Mouse (Mus musculus) heart, embryonic 12.5 days (tissue): ENCODE results near the gene Akr1c12. TPM values are rescaled to one million over a fixed set of nuclear protein-coding genes. Genes with fewer than 3 reads are reported as not detected.
"Not testable (repeated sequence)": the region's sequence is repeated elsewhere in the genome, so short reads cannot be mapped to it uniquely, and the experiment has no call there.

Source experiments
- ATAC-seq: fragments of 200-750 bp; cut with Nextera tagmentation; 2 replicates; pipeline ENCODE4 v1.8.0; 2017; ENCODE audit warnings: moderate TSS enrichment, moderate library complexity; ENCODE audit not compliant: insufficient number of reproducible peaks, low FRiP score
- H3K27ac ChIP-seq: fragments of 300-500 bp; sonication (generic); 2 replicates; pipeline ENCODE4 v1.5.1; 2016; ENCODE audit warnings: mild to moderate bottlenecking, moderate library complexity; ENCODE audit not compliant: poor library complexity, severe bottlenecking
- H3K27me3 ChIP-seq: fragments of 300-500 bp; sonication (generic); replicated peaks from 2 replicates; pipeline ENCODE4 v1.6.1; 2016; ENCODE audit warnings: mild to moderate bottlenecking, moderate library complexity
- H3K36me3 ChIP-seq: fragments of 300-500 bp; sonication (generic); 2 replicates; pipeline ENCODE4 v1.6.1; 2016; ENCODE audit warnings: mild to moderate bottlenecking, moderate library complexity
- H3K4me1 ChIP-seq: fragments of 300-500 bp; sonication (generic); replicated peaks from 2 replicates; pipeline ENCODE4 v1.6.1; 2016; ENCODE audit warnings: mild to moderate bottlenecking
- H3K4me2 ChIP-seq: fragments of 300-500 bp; sonication (generic); 2 replicates; pipeline ENCODE4 v1.6.1; 2016; ENCODE audit warnings: mild to moderate bottlenecking, moderate library complexity
- H3K4me3 ChIP-seq: fragments of 300-500 bp; sonication (generic); 2 replicates; pipeline ENCODE4 v1.5.1; 2016; ENCODE audit warnings: mild to moderate bottlenecking
- H3K9ac ChIP-seq: fragments of 300-500 bp; sonication (generic); 2 replicates; pipeline ENCODE4 v1.6.1; 2016; ENCODE audit warnings: mild to moderate bottlenecking, moderate library complexity
- H3K9me3 ChIP-seq: fragments of 300-500 bp; sonication (generic); replicated peaks from 2 replicates; pipeline ENCODE4 v1.6.1; 2016; ENCODE audit warnings: mild to moderate bottlenecking, moderate library complexity
- WGBS: fragments of 180-500 bp; shearing (Covaris S2); methylation state at CpG from one replicate; pipeline ENCODE4 v1.1.7; 2016; 5-methylcytosine and 5-hydroxymethylcytosine counted together
- polyA plus RNA-seq: library from polyadenylated mRNA; unstranded; fragments of >200 nt; fragmentation: Nextera tagmentation; extraction: Ambion mirVana; gene quantifications from 2 replicates; pipeline ENCODE4 v1.2.1, GENCODE M21; 2016

The Akr1c12 gene
- polyA plus RNA-seq, 1 experiment from 2014 or later: 0.55 TPM

GRCm38 (mm10) chr13:4257349-4257748 is 21.9 kb downstream of the Akr1c12 start:
- Histone ChIP-seq H3K36me3 (no peaks in the 10 kb centered on the region), H3K4me2 (no peak overlapping the region), H3K27me3 (no peaks in the 10 kb centered on the region), H3K4me3 (no peak overlapping the region), H3K4me1 (no peaks in the 10 kb centered on the region), H3K9ac (no peak overlapping the region), H3K27ac (no peak overlapping the region), H3K9me3 (no peaks in the 10 kb centered on the region)
- WGBS: 76% methylated on average over 6 of the region's 6 CpGs
- ATAC-seq: no peak

- not testable (repeated sequence) for H3K4me2 ChIP-seq, ATAC-seq, H3K9me3 ChIP-seq, H3K27ac ChIP-seq, H3K4me3 ChIP-seq, H3K36me3 ChIP-seq, H3K4me1 ChIP-seq, H3K9ac ChIP-seq, H3K27me3 ChIP-seq
Observed at GRCm38 (mm10) chr13:4256894-4257293, 22.3 kb downstream of the Akr1c12 start.

GRCm38 (mm10) chr13:4249347-4249746 is 29.9 kb downstream of the Akr1c12 start:
- Histone ChIP-seq H3K4me1 (no peaks in the 10 kb centered on the region), H3K4me2 (no peak overlapping the region), H3K36me3 (no peaks in the 10 kb centered on the region), H3K4me3 (no peak overlapping the region), H3K27ac (no peak overlapping the region), H3K27me3 (no peaks in the 10 kb centered on the region), H3K9me3 (no peaks in the 10 kb centered on the region), H3K9ac (no peak overlapping the region)
- no peak for ATAC-seq
- WGBS: 49% methylated on average over 3 of the region's 3 CpGs

GRCm38 (mm10) chr13:4244861-4245559 is 34.2 kb downstream of the Akr1c12 start:
- H3K4me3 ChIP-seq: peak overlapping the region; percentile 37
- no peak overlapping the region for H3K27ac ChIP-seq
- peak overlapping the region; percentile 67 for H3K4me2 ChIP-seq
- H3K9me3 ChIP-seq: no peaks in the 10 kb centered on the region
- H3K4me1 ChIP-seq: no peaks in the 10 kb centered on the region
- WGBS: 4% methylated on average over 13 of the region's 13 CpGs
- peak overlapping the region; percentile 60; the same call in 1 of the 2 replicates for H3K9ac ChIP-seq
- peak; percentile 73 for ATAC-seq
- H3K36me3 ChIP-seq: no peaks in the 10 kb centered on the region
- H3K27me3 ChIP-seq: no peaks in the 10 kb centered on the region

GRCm38 (mm10) chr13:4233536-4234172 is 45.6 kb downstream of the Akr1c12 start:
- 63% methylated on average over 3 of the region's 3 CpGs for WGBS
- H3K9ac ChIP-seq: no peak overlapping the region
- no peak for ATAC-seq
- no peaks in the 10 kb centered on the region for H3K9me3 ChIP-seq
- H3K4me1 ChIP-seq: 0 out of 2 replicates have a peak, but pooled peaks cover 7% of the 10 kb centered on the region
- H3K27ac ChIP-seq: no peak overlapping the region
- H3K4me3 ChIP-seq: no peak overlapping the region
- H3K4me2 ChIP-seq: no peak overlapping the region
- H3K36me3 ChIP-seq: no peaks in the 10 kb centered on the region
- no peaks in the 10 kb centered on the region for H3K27me3 ChIP-seq

GRCm38 (mm10) chr13:4233135-4233534 is 46.1 kb downstream of the Akr1c12 start:
- Histone ChIP-seq H3K4me3 (no peak overlapping the region), H3K9me3 (no peaks in the 10 kb centered on the region), H3K4me1 (0 out of 2 replicates have a peak, but pooled peaks cover 7% of the 10 kb centered on the region), H3K27ac (no peak overlapping the region), H3K27me3 (no peaks in the 10 kb centered on the region), H3K4me2 (no peak overlapping the region), H3K9ac (no peak overlapping the region), H3K36me3 (no peaks in the 10 kb centered on the region)
- ATAC-seq: no peak
- WGBS: 68% methylated on average over 1 of the region's 1 CpGs

GRCm38 (mm10) chr13:4230841-4231623 is 48.2 kb downstream of the Akr1c12 start:
- 73% methylated on average over 8 of the region's 8 CpGs for WGBS
- no peak overlapping the region for H3K4me2 ChIP-seq
- no peak overlapping the region for H3K27ac ChIP-seq
- no peaks in the 10 kb centered on the region for H3K27me3 ChIP-seq
- H3K36me3 ChIP-seq: no peaks in the 10 kb centered on the region
- no peak for ATAC-seq
- H3K4me3 ChIP-seq: no peak overlapping the region
- H3K9me3 ChIP-seq: no peaks in the 10 kb centered on the region
- H3K9ac ChIP-seq: no peak overlapping the region
- 0 out of 2 replicates have a peak, but pooled peaks cover 7% of the 10 kb centered on the region for H3K4me1 ChIP-seq

- no peaks in the 10 kb centered on the region for H3K36me3 ChIP-seq
- no peak for ATAC-seq
- H3K27ac ChIP-seq: no peak within 1 kb of the TSS
- H3K27me3 ChIP-seq: no peaks in the 10 kb centered on the region
- H3K9me3 ChIP-seq: 0 out of 2 replicates have a peak, but pooled peaks cover 3% of the 10 kb centered on the region
- H3K4me3 ChIP-seq: no peak within 1 kb of the TSS
- H3K9ac ChIP-seq: no peak within 1 kb of the TSS
- H3K4me2 ChIP-seq: no peak within 1 kb of the TSS
- H3K4me1 ChIP-seq: 0 out of 2 replicates have a peak, but pooled peaks cover 7% of the 10 kb centered on the region
- WGBS: 69% methylated on average over 1 of the region's 1 CpGs
Observed at GRCm38 (mm10) chr13:4228441-4228840, 50.8 kb downstream of the Akr1c12 start, which contains the start of gene Akr1c19. Gene Akr1c19, plus strand, starts transcription at chr13:4228700.

Other genes starting within 250 kb of the Akr1c12 start
- 1.9 and 2.4 TPM in 2 replicates for gene Akr1c14, start 230.4 kb downstream of the Akr1c12 start, polyA plus RNA-seq
- not detected in 2 replicates for gene Akr1c18, start 128.8 kb downstream of the Akr1c12 start, polyA plus RNA-seq
- 2.8 and 3.1 TPM in 2 replicates for gene Akr1c13, start 88.3 kb downstream of the Akr1c12 start, polyA plus RNA-seq
- gene Akr1c19, start 50.7 kb downstream of the Akr1c12 start, polyA plus RNA-seq: 0.92 and 1.0 TPM in 2 replicates
- gene Akr1c6, start 154.9 kb upstream of the Akr1c12 start, polyA plus RNA-seq: not detected in 2 replicates
- not detected in 2 replicates for gene Akr1c20, start 243.9 kb upstream of the Akr1c12 start, polyA plus RNA-seq